Mouse (Mus musculus): ENCODE results near the gene Aldoc.

DNA sequence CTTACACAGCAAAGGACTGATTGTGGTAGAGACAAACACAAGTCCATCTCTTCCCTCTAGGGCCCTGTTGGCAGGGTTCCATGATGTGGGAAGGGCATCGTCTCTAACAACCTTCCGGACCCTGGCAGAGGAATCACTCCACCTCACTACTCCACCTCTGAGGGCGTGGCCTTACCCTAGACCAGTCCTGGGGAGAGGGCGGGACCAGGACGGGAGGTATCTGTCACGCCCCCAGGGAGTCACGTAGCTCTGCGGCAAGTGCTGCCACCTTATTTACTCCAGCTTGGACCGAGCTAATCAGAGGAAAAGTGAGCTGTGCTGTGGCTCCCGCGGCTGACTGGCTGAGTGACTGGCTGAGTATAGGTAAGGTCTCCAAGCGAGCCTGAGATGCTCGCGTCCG, at the start of gene Aldoc:
- TF ChIP-seq CTCF (IDR thresholded peaks at IDR 0.05; ENCODE audit: extremely low read depth, insufficient read depth, insufficient read length, insufficient replicate concordance) (no peak), POLR2A (IDR thresholded peaks at IDR 0.05; ENCODE audit: low read depth, low read length) (no peak)
